Mouse (Mus musculus): Measurements from ENCODE around the gene Themis2. TPM values are rescaled to one million over a fixed set of nuclear protein-coding genes. Genes with fewer than 3 reads are reported as not detected.

Gene Themis2
- polyA plus RNA-seq, 1 experiment: 11.4 TPM

- 93% methylated on average over 6 of the region's 6 CpGs for WGBS
Observed at GRCm38 (mm10) chr4:132762602-132763001, 33.6 kb downstream of the Themis2 start.

GRCm38 (mm10) chr4:132760296-132760695 lies 35.9 kb downstream of the Themis2 start:
- Histone ChIP-seq H3K4me1 (replicated peaks; ENCODE audit: control insufficient read depth, insufficient read depth, low read length) (peaks cover 4% of the 10 kb centered on the region; the same call in 1 of the 2 replicates), H3K4me3 (ENCODE audit: control insufficient read depth, insufficient read depth, low read length) (no peak overlapping the region), H3K27me3 (ENCODE audit: control insufficient read depth, insufficient read depth, low read length) (no peaks in the 10 kb centered on the region; the same call in 1 of the 2 replicates), H3K36me3 (ENCODE audit: control insufficient read depth, insufficient read depth, low read length) (no peaks in the 10 kb centered on the region), H3K27ac (ENCODE audit: control insufficient read depth, insufficient read depth, low read length) (no peak overlapping the region)
- WGBS: 44% methylated on average over 3 of the region's 3 CpGs
- DNase-seq: no peak
- TF ChIP-seq CTCF (IDR thresholded peaks at IDR 0.05; ENCODE audit: borderline replicate concordance, control insufficient read depth, extremely low read depth, insufficient read depth, low read length, poor library complexity): no peak
- TF ChIP-seq POLR2A (IDR thresholded peaks at IDR 0.05; ENCODE audit: control insufficient read depth, extremely low read depth, insufficient read depth, low read length, poor library complexity): no peak

More at GRCm38 (mm10) chr4:132762602-132763001, 33.6 kb downstream of the Themis2 start:
- no peaks in the 10 kb centered on the region for H3K36me3 ChIP-seq (ENCODE audit: control insufficient read depth, insufficient read depth, low read length)
- no peaks in the 10 kb centered on the region; the same call in 1 of the 2 replicates for H3K27me3 ChIP-seq (ENCODE audit: control insufficient read depth, insufficient read depth, low read length)
- DNase-seq: no peak
- no peaks in the 10 kb centered on the region for H3K4me1 ChIP-seq (replicated peaks; ENCODE audit: control insufficient read depth, insufficient read depth, low read length)
- H3K4me3 ChIP-seq (ENCODE audit: control insufficient read depth, insufficient read depth, low read length): no peak overlapping the region
- TF ChIP-seq CTCF (IDR thresholded peaks at IDR 0.05; ENCODE audit: borderline replicate concordance, control insufficient read depth, extremely low read depth, insufficient read depth, low read length, poor library complexity): no peak
- TF ChIP-seq POLR2A (IDR thresholded peaks at IDR 0.05; ENCODE audit: control insufficient read depth, extremely low read depth, insufficient read depth, low read length, poor library complexity): no peak
- no peak overlapping the region for H3K27ac ChIP-seq (ENCODE audit: control insufficient read depth, insufficient read depth, low read length)

- Histone ChIP-seq H3K27ac (ENCODE audit: control insufficient read depth, insufficient read depth, low read length) (no peak overlapping the region), H3K27me3 (ENCODE audit: control insufficient read depth, insufficient read depth, low read length) (no peaks in the 10 kb centered on the region; the same call in 1 of the 2 replicates), H3K4me3 (ENCODE audit: control insufficient read depth, insufficient read depth, low read length) (no peak overlapping the region), H3K36me3 (ENCODE audit: control insufficient read depth, insufficient read depth, low read length) (no peaks in the 10 kb centered on the region), H3K4me1 (replicated peaks; ENCODE audit: control insufficient read depth, insufficient read depth, low read length) (peaks cover 4% of the 10 kb centered on the region; the same call in 1 of the 2 replicates)
- DNase-seq: no peak
- TF ChIP-seq CTCF (IDR thresholded peaks at IDR 0.05; ENCODE audit: borderline replicate concordance, control insufficient read depth, extremely low read depth, insufficient read depth, low read length, poor library complexity) (no peak), POLR2A (IDR thresholded peaks at IDR 0.05; ENCODE audit: control insufficient read depth, extremely low read depth, insufficient read depth, low read length, poor library complexity) (no peak)
- whole genome bisulfite sequencing: 84% methylated on average over 7 of the region's 7 CpGs
Observed at GRCm38 (mm10) chr4:132757633-132758351, 38.4 kb downstream of the Themis2 start.

- peaks cover 4% of the 10 kb centered on the region; the same call in 1 of the 2 replicates for H3K4me1 ChIP-seq (replicated peaks; ENCODE audit: control insufficient read depth, insufficient read depth, low read length)
- H3K4me3 ChIP-seq (ENCODE audit: control insufficient read depth, insufficient read depth, low read length): peak within 1 kb of the TSS; percentile 30
- H3K36me3 ChIP-seq (ENCODE audit: control insufficient read depth, insufficient read depth, low read length): no peaks in the 10 kb centered on the region
- WGBS: 1% methylated on average over 22 of the region's 22 CpGs
- no peaks in the 10 kb centered on the region; the same call in 1 of the 2 replicates for H3K27me3 ChIP-seq (ENCODE audit: control insufficient read depth, insufficient read depth, low read length)
- DNase-seq: peak; percentile 18
- TF ChIP-seq POLR2A (IDR thresholded peaks at IDR 0.05; ENCODE audit: control insufficient read depth, extremely low read depth, insufficient read depth, low read length, poor library complexity) (no peak), CTCF (IDR thresholded peaks at IDR 0.05; ENCODE audit: borderline replicate concordance, control insufficient read depth, extremely low read depth, insufficient read depth, low read length, poor library complexity) (no peak)
- H3K27ac ChIP-seq (ENCODE audit: control insufficient read depth, insufficient read depth, low read length): no peak within 1 kb of the TSS
Observed at GRCm38 (mm10) chr4:132756974-132757373, 39.2 kb downstream of the Themis2 start, which contains the start of gene Smpdl3b. Smpdl3b (minus strand) TSS chr4:132757252.

- Histone ChIP-seq H3K27me3 (ENCODE audit: control insufficient read depth, insufficient read depth, low read length) (no peaks in the 10 kb centered on the region; the same call in 1 of the 2 replicates), H3K27ac (ENCODE audit: control insufficient read depth, insufficient read depth, low read length) (no peak overlapping the region), H3K4me1 (replicated peaks; ENCODE audit: control insufficient read depth, insufficient read depth, low read length) (peaks cover 10% of the 10 kb centered on the region), H3K36me3 (ENCODE audit: control insufficient read depth, insufficient read depth, low read length) (no peaks in the 10 kb centered on the region), H3K4me3 (ENCODE audit: control insufficient read depth, insufficient read depth, low read length) (no peak overlapping the region)
- WGBS: 84% methylated on average over 6 of the region's 6 CpGs
- no peak for TF ChIP-seq POLR2A (IDR thresholded peaks at IDR 0.05; ENCODE audit: control insufficient read depth, extremely low read depth, insufficient read depth, low read length, poor library complexity)
- no peak for TF ChIP-seq CTCF (IDR thresholded peaks at IDR 0.05; ENCODE audit: borderline replicate concordance, control insufficient read depth, extremely low read depth, insufficient read depth, low read length, poor library complexity)
- DNase-seq: no peak
Observed at GRCm38 (mm10) chr4:132752992-132753391, 43.2 kb downstream of the Themis2 start.

- no peak overlapping the region for H3K4me3 ChIP-seq (ENCODE audit: control insufficient read depth, insufficient read depth, low read length)
- TF ChIP-seq POLR2A (IDR thresholded peaks at IDR 0.05; ENCODE audit: control insufficient read depth, extremely low read depth, insufficient read depth, low read length, poor library complexity): no peak
- TF ChIP-seq CTCF (IDR thresholded peaks at IDR 0.05; ENCODE audit: borderline replicate concordance, control insufficient read depth, extremely low read depth, insufficient read depth, low read length, poor library complexity): no peak
- H3K27ac ChIP-seq (ENCODE audit: control insufficient read depth, insufficient read depth, low read length): no peak overlapping the region
- H3K27me3 ChIP-seq (ENCODE audit: control insufficient read depth, insufficient read depth, low read length): no peaks in the 10 kb centered on the region
- DNase-seq: no peak
- H3K4me1 ChIP-seq (replicated peaks; ENCODE audit: control insufficient read depth, insufficient read depth, low read length): peaks cover 19% of the 10 kb centered on the region
- no peaks in the 10 kb centered on the region for H3K36me3 ChIP-seq (ENCODE audit: control insufficient read depth, insufficient read depth, low read length)
- WGBS: 87% methylated on average over 6 of the region's 6 CpGs
Observed at GRCm38 (mm10) chr4:132749258-132749982, 46.8 kb downstream of the Themis2 start.
